Mouse (Mus musculus) thymus, adult 2 months (tissue): ENCODE results near the gene Tmem86b.

Source experiments
- CTCF ChIP-seq: fragments of 200-500 bp; IDR thresholded peaks from 2 replicates; pipeline ENCODE4 v1.5.1; 2012; ENCODE audit warnings: mild to moderate bottlenecking, control low read depth, low read length, moderate library complexity, borderline replicate concordance; ENCODE audit not compliant: control insufficient read depth, poor library complexity, insufficient read depth; ENCODE audit errors: extremely low read depth
- POLR2A ChIP-seq: fragments of 200-500 bp; IDR thresholded peaks from 2 replicates; pipeline ENCODE4 v1.6.1; 2012; ENCODE audit warnings: mild to moderate bottlenecking, low read length, control low read depth, moderate library complexity; ENCODE audit not compliant: control insufficient read depth, poor library complexity, insufficient read depth; ENCODE audit errors: extremely low read depth

DNA sequence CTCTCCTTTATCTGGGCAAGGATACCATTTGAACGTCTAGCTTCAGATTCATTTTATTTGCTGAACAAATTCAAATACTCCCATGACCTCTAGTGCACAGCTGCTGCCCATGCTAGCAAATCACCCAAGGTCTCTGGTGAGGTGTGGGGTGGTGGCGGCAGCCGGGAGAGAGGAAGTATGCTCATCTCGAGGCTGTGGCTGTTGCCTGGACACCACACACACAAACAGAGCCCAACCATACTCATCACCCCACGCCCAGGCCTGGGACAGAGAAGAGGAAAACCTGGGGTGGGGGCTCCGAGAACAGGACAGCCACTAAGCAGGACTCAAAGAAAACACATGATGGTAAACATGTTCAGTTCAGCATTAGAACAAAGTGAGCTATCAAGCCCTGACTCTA is 16.1 kb upstream of the Tmem86b start:
- TF ChIP-seq CTCF (no peak), POLR2A (no peak)
